Mouse (Mus musculus) heart, adult 2 months (tissue): ENCODE results near the gene Ubtd2.

ENCODE experiments used
- CTCF ChIP-seq: fragments of 200-600 bp; IDR thresholded peaks from 2 replicates; pipeline ENCODE4 v1.8.1; 2022; ENCODE audit warnings: antibody characterized with exemption, mild to moderate bottlenecking, moderate library complexity
- EP300 ChIP-seq: fragments of 200-500 bp; IDR thresholded peaks from 2 replicates; pipeline ENCODE4 v1.6.1; 2011; ENCODE audit warnings: low read depth, low read length, control low read depth; ENCODE audit not compliant: insufficient read depth
- POLR2A ChIP-seq: fragments of 200-500 bp; IDR thresholded peaks from 2 replicates; pipeline ENCODE4 v1.6.1; 2011; ENCODE audit warnings: mild to moderate bottlenecking, low read depth, low read length, control low read depth; ENCODE audit not compliant: insufficient read depth

DNA sequence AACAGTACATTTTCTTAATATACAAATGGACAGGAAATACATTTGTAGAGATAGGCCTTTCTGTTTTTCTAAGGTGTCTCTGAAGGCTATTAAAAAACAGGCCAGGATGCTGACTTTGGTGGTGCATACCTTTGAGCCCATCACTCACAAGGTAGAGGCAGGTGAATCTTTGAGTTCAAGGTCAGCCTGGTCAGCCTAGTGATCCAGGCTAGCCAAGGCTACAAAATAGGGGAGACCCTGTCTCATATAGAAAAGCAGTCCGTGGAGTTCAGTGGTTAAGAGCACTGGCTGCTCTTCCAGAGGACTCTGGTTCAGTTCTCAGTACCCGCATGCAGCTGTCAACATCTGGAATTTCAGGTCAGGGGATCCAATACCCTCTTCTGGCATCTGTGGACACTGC is 48.5 kb downstream of the Ubtd2 start:
- no peak for TF ChIP-seq EP300
- no peak for TF ChIP-seq CTCF
- TF ChIP-seq POLR2A, result no peak
